Mouse (Mus musculus) megakaryocyte progenitor cell, adult 5-6 weeks (primary cell): ENCODE results near the gene Cep152. TPM values are rescaled to one million over a fixed set of nuclear protein-coding genes. Genes with fewer than 3 reads are reported as not detected.

Experiments used
- ATAC-seq: replicated peaks from 2 replicates; pipeline ENCODE4 v1.8.0; 2016; ENCODE audit warnings: mild to moderate bottlenecking, moderate TSS enrichment, inconsistent platforms; ENCODE audit not compliant: poor library complexity
- total RNA-seq, 2 experiments: library from RNA; stranded (forward) in 1 of 2; stranded (reverse) in 1 of 2; fragments of 157-497, 149-512 nt in 1 of 2; fragments of 200-1000 nt in 1 of 2; gene quantifications; 2 replicates each; pipeline versions ENCODE4 v1.2.3 to v1.2.4; 2015 to 2017

The Cep152 gene
- total RNA-seq, 2 experiments from 2014 or later = 7.1 to 19.3 TPM

GRCm38 (mm10) chr2:125628487-125628886 is 3.6 kb upstream of the Cep152 start:
- ATAC-seq = no peak

- no peak for ATAC-seq
Observed at GRCm38 (mm10) chr2:125626536-125626935, 1.6 kb upstream of the Cep152 start.

DNA sequence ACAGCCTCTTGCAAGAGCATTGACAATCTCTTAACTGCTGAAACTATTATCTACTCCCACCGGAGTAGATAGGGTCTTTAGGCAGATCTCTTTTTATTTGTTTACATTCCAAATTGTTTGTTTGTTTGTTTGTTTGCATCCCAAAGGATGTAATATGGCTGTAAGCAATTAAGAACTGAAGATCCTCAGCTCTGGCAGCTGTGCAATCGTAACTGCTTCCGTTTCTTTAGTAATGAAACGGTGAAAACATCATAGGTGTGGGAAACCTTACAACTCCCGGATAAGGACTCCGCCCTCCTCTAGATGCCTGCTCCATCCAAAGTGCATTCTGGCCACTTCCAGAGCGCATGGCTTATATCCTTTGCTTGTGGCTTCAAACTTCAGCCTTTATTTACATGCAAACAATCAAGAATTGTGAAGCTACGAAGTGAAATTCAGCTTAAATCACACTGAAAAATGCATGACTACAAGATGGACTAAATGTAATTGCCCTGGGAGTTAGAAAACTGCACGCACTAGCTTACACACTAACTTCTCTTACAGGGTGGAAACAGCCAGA is 707 bp downstream of the Cep152 start:
- ATAC-seq = no peak

GRCm38 (mm10) chr2:125623211-125623610 is 1.7 kb downstream of the Cep152 start:
- peak; percentile 13; the same call in 1 of the 2 replicates for ATAC-seq

DNA sequence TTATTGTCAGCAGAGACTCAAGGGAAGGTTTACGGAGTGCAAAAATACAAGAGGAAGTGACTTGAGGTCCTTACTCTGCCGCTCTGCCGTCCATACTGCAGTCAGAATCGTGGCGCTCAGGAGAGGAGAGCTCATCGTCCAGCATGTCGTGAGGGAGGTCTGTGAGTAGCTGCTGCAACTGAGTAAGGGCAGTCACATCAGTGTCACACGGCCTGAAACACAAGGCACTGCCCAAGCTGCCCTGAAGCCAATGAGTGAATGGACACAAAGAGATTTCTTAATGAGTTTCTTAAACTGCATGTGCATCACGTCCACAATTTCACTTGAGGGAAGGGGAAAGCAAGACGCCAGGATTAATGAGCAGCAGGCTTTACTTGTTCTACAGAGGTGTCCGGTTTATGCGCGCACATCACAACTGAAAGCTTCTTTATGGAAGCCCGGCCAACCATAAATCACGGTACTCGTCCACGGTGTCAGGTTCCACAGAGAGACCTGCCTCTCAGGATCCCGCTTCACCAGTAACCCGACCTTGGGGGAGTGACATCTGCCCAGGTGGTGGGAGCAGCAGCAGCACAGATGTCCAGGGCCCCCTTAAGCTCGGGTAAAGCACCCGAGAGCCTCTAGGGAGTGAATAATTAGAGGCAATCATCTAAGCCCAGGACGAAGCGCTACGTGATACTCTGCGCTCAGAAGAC is 4.6 kb downstream of the Cep152 start:
- ATAC-seq = no peak

DNA sequence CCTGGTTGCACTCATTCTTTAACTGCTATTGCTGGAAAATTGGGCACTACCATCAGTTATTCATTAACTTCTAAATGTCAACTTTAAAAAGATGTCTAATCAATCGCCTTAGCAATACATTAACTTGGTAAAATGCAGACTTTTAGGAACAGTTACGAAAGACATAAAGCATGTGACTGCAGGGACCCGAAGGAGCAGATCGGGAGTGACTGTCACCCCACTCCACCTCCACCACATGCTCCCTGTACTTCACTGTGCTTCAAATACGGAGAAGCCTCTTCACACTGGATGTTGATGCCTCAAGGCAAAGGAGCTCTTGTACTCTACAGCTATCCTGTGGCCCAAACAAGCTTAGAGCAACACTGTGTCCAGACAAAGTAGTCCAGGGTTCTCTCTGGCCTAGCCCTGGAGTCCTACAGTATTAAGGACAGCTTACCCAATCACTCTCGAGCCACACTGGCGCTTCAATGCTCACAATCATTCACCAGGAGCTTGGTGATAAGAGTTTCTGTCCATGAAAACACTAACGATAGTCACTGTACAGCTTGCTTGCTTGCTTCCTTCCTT is 9.0 kb downstream of the Cep152 start:
- no peak for ATAC-seq

DNA sequence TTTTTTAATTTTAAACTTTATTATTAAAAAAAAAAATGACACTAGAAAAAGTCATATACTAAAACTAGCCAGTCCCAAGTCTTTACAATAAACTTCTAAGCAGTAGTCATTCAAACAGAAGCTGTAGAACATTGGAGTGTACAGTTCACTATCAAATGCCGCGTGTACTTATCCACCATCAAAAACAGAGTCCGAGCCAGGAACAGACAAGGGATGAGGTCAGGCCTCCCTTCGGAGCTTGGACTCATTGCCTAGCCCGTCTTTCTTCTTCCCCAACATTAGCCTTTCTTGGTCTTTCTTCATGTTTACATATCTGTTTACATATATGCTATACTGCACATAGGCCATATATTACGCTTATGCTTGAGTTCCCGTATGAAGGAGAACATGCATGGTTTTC is 9.5 kb downstream of the Cep152 start:
- ATAC-seq = no peak

DNA sequence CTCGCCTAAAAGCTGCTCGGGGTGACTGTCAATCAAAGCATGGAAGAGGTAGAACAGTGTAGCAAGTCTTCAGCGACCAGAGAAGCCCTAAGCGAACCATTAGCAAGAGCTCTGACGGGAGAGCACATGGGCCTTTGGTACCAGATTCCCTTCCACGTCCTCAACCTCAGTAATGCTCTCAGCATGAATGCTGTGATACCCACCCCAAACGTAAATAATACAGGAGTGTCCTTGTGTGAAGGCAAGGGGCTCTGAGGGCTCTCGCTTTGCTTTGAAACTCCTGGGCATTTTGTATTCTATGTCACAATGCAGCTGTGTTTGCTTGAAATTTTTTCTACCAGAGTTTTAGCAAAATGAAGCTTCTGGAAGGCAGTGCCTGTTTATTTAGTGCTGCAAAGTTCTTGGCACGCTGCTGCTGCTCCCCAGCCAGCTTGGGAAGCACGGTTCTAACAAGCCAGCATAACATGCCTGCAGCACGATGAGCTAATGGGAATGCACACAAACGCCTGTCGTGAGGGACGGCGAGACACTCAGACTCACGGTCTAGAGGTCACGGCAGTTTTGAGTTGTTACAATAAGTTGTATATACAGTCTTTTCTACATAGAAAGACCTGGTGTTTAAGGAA is 18.6 kb downstream of the Cep152 start:
- ATAC-seq = no peak

- peak; percentile 64 for ATAC-seq
Observed at GRCm38 (mm10) chr2:125604646-125605045, 20.3 kb downstream of the Cep152 start.

- no peak for ATAC-seq
Observed at GRCm38 (mm10) chr2:125602970-125603369, 21.9 kb downstream of the Cep152 start.

GRCm38 (mm10) chr2:125598958-125599357 is 26.0 kb downstream of the Cep152 start:
- ATAC-seq = no peak

- ATAC-seq = no peak
Observed at GRCm38 (mm10) chr2:125598251-125598650, 26.7 kb downstream of the Cep152 start.

GRCm38 (mm10) chr2:125594786-125595185 is 30.1 kb downstream of the Cep152 start:
- no peak for ATAC-seq

- peak; percentile 63 for ATAC-seq
Observed at GRCm38 (mm10) chr2:125594072-125594471, 30.8 kb downstream of the Cep152 start.

GRCm38 (mm10) chr2:125591895-125592294 is 33.0 kb downstream of the Cep152 start:
- ATAC-seq = no peak

GRCm38 (mm10) chr2:125589287-125589686 is 35.6 kb downstream of the Cep152 start:
- ATAC-seq = peak; percentile 89

- peak; percentile 55 for ATAC-seq
Observed at GRCm38 (mm10) chr2:125581081-125581480, 43.8 kb downstream of the Cep152 start.

DNA sequence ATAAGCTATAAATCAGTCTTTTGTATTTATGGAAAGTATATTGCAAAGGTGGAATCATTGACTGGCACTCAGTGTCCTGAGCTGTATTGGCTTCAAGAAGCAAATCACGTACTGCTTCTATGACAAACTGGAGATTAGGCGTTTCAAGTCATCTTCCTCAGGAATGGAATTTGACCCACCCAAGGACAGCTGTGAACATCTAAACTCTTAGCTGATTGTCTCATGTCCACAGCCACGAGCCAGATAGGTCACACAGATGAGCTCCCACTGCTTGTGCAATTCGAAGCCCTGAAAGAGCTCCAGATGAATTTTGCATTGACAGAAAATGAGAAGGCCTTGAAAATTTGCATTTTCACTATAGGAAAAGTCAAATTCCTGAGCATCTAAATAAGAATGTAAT is 47.2 kb downstream of the Cep152 start:
- no peak for ATAC-seq

DNA sequence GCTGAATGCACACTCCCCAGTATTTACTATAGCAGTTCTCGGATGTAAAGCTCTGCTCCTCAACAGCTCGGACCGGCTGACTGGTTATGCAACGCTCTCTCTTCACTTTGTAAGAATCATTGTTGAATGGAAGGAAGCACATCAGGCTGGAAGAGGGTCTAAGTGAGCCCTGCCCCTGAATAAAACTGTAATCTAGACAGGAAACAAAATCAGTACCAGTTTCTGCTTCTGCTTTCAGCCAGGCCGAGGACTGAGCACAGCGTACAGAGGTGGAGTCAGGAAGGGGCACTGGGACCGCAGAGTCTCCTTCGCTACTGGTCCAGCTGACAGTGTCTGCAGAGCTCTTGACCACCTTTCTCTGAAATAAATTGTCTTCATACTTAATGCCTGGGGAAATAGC is 48.4 kb downstream of the Cep152 start:
- peak; percentile 70 for ATAC-seq

GRCm38 (mm10) chr2:125575766-125576165 is 49.1 kb downstream of the Cep152 start:
- ATAC-seq = no peak

GRCm38 (mm10) chr2:125563884-125564283 is 61.0 kb downstream of the Cep152 start:
- no peak for ATAC-seq

GRCm38 (mm10) chr2:125562407-125562806 is 62.5 kb downstream of the Cep152 start:
- no peak for ATAC-seq
